Mouse (Mus musculus) limb, embryonic 11.5 days (tissue): ENCODE measurements around the gene Olfr266. TPM values are rescaled to one million over a fixed set of nuclear protein-coding genes. Genes with fewer than 3 reads are reported as not detected.

Source experiments
- ATAC-seq: fragments of 200-750 bp; cut with Nextera tagmentation; 2 replicates; pipeline ENCODE4 v1.8.0; 2017; ENCODE audit warnings: low read depth; ENCODE audit not compliant: insufficient number of reproducible peaks, low FRiP score, low TSS enrichment
- DNase-seq: peaks from one replicate; pipeline ENCODE4 v3.0.0-alpha.2; 2015; ENCODE audit warnings: low spot score
- H3K27ac ChIP-seq: fragments of 300-500 bp; sonication (generic); replicated peaks from 2 replicates; pipeline ENCODE4 v1.5.1; 2014; ENCODE audit warnings: low read depth, mild to moderate bottlenecking, low read length
- H3K27me3 ChIP-seq: fragments of 300-500 bp; sonication (generic); 2 replicates; pipeline ENCODE4 v1.6.1; 2014; ENCODE audit warnings: mild to moderate bottlenecking, low read length, mixed read lengths; ENCODE audit not compliant: control insufficient read depth, insufficient read depth
- H3K36me3 ChIP-seq: fragments of 300-500 bp; sonication (generic); 2 replicates; pipeline ENCODE4 v1.6.1; 2014; ENCODE audit warnings: mild to moderate bottlenecking, low read length, moderate library complexity, mixed read lengths; ENCODE audit not compliant: control insufficient read depth, insufficient read depth
- H3K4me1 ChIP-seq: fragments of 300-500 bp; sonication (generic); 2 replicates; pipeline ENCODE4 v1.6.1; 2014; ENCODE audit warnings: low read length, mixed read lengths; ENCODE audit not compliant: control insufficient read depth, insufficient read depth
- H3K4me2 ChIP-seq: fragments of 300-500 bp; sonication (generic); 2 replicates; pipeline ENCODE4 v1.6.1; 2014; ENCODE audit warnings: low read depth, mild to moderate bottlenecking, moderate library complexity; ENCODE audit not compliant: severe bottlenecking
- H3K4me3 ChIP-seq: fragments of 300-500 bp; sonication (generic); 2 replicates; pipeline ENCODE4 v1.5.1; 2014; ENCODE audit warnings: low read depth, low read length
- H3K9ac ChIP-seq: fragments of 300-500 bp; sonication (generic); 2 replicates; pipeline ENCODE4 v1.6.1; 2014; ENCODE audit warnings: mild to moderate bottlenecking, low read length
- H3K9me3 ChIP-seq: fragments of 300-500 bp; sonication (generic); 2 replicates; pipeline ENCODE4 v1.6.1; 2016; ENCODE audit warnings: low read length; ENCODE audit not compliant: control insufficient read depth
- WGBS: fragments of 180-500 bp; shearing (Covaris S2); extraction: QIAGEN DNeasy Blood & Tissue Kit; methylation state at CpG from one replicate; pipeline ENCODE4 v1.1.7; 2014; 5-methylcytosine and 5-hydroxymethylcytosine counted together
- polyA plus RNA-seq: library from polyadenylated mRNA; unstranded; fragments of >200 nt; fragmentation: Nextera tagmentation; extraction: Ambion mirVana; gene quantifications from 2 replicates; pipeline ENCODE4 v1.2.1, GENCODE M21; 2014

The Olfr266 gene
- polyA plus RNA-seq, 1 experiment from 2014 or later = not detected

- Histone ChIP-seq H3K27ac (no peak overlapping the region), H3K27me3 (no peaks in the 10 kb centered on the region), H3K4me3 (no peak overlapping the region), H3K9me3 (no peaks in the 10 kb centered on the region), H3K4me1 (no peaks in the 10 kb centered on the region), H3K4me2 (no peak overlapping the region), H3K9ac (no peak overlapping the region), H3K36me3 (no peaks in the 10 kb centered on the region)
- DNase-seq (no peak), ATAC-seq (no peak)
Measured at GRCm38 (mm10) chr3:106787972-106788371, 38.1 kb downstream of the Olfr266 start.

- Histone ChIP-seq H3K4me2 (no peak overlapping the region), H3K27me3 (no peaks in the 10 kb centered on the region), H3K36me3 (no peaks in the 10 kb centered on the region), H3K9ac (no peak overlapping the region), H3K4me3 (no peak overlapping the region), H3K27ac (no peak overlapping the region), H3K9me3 (no peaks in the 10 kb centered on the region), H3K4me1 (no peaks in the 10 kb centered on the region)
- DNase-seq = no peak
- WGBS = 78% methylated on average over 3 of the region's 3 CpGs
- no peak for ATAC-seq
Measured at GRCm38 (mm10) chr3:106785130-106785529, 41.0 kb downstream of the Olfr266 start.

DNA sequence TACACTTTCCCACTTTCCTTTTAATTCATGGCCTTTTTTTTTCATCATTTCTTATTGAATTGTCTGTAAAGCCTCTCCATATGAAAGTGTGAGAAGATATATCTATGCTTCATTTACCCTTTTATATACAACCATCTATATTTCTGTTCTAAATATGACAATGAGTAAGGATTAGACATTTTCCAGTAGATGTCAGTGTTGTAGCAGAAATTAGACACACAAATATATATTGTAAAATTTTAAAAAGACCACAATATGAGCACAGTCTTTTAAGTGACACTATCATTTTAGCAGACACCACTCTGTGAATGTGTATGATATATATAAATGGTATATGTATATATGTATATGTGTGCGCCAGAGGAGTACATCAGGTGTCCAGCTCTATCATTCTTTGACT is 54.3 kb downstream of the Olfr266 start:
- no peaks in the 10 kb centered on the region for H3K9me3 ChIP-seq
- H3K36me3 ChIP-seq = no peaks in the 10 kb centered on the region
- H3K4me2 ChIP-seq = no peak overlapping the region
- DNase-seq (no peak), ATAC-seq (no peak)
- H3K9ac ChIP-seq = no peak overlapping the region
- H3K4me3 ChIP-seq = no peak overlapping the region
- H3K4me1 ChIP-seq = no peaks in the 10 kb centered on the region
- H3K27me3 ChIP-seq = no peaks in the 10 kb centered on the region
- H3K27ac ChIP-seq = no peak overlapping the region
- WGBS = 94% methylated on average over 1 of the region's 1 CpGs

Other genes with a start within 250 kb of the Olfr266 start
- 15.8 and 17.2 TPM in 2 replicates for gene Lrif1, start 141.3 kb downstream of the Olfr266 start, polyA plus RNA-seq
- gene Cd53, start 36.1 kb downstream of the Olfr266 start, polyA plus RNA-seq = 1.6 and 3.7 TPM in 2 replicates
- gene Kcna3, start 209.9 kb upstream of the Olfr266 start, polyA plus RNA-seq = 2.2 TPM in 2 replicates